Mouse (Mus musculus) small intestine, adult 2 months (tissue): ENCODE measurements around the gene Phb2.

ENCODE experiments used
- CTCF ChIP-seq: fragments of 200-500 bp; IDR thresholded peaks from 2 replicates; pipeline ENCODE4 v1.5.1; 2012; ENCODE audit warnings: low read depth, mild to moderate bottlenecking, control low read depth, inconsistent platforms, low read length, moderate library complexity, mixed read lengths; ENCODE audit not compliant: insufficient replicate concordance, insufficient read length; ENCODE audit errors: extremely low read depth
- POLR2A ChIP-seq: fragments of 200-500 bp; IDR thresholded peaks from 2 replicates; pipeline ENCODE4 v1.6.1; 2012; ENCODE audit warnings: low read depth, mild to moderate bottlenecking, control low read depth, inconsistent platforms, low read length, moderate library complexity

GRCm38 (mm10) chr6:124740888-124741761 lies 29.0 kb downstream of the Phb2 start, which contains the start of gene Grcc10:
- peak; percentile 72; the same call in 1 of the 2 replicates for TF ChIP-seq POLR2A
- TF ChIP-seq CTCF: no peak; the same call in 1 of the 2 replicates
